Mouse (Mus musculus) CH12.LX (cell line): ENCODE measurements around the gene Dact3.
A peak's percentile ranks its signal among the peaks of the same experiment; 100 is the strongest.

Experiments
- CTCF ChIP-seq, 2 experiments: IDR thresholded peaks in 1 of 2; conservative IDR thresholded peaks in 1 of 2; 2 replicates each; pipeline ENCODE4 v1.5.1; 2011 to 2012; ENCODE audit warnings: low read depth in 2 of 2, low read length in 2 of 2, improper control_type of control experiment in 1 of 2, inconsistent platforms in 1 of 2, mild to moderate bottlenecking in 1 of 2, moderate library complexity in 1 of 2
- ELF1 ChIP-seq: IDR thresholded peaks from 2 replicates; pipeline ENCODE4 v1.6.1; 2014; ENCODE audit warnings: low read depth, mild to moderate bottlenecking, inconsistent platforms, low read length, improper control_type of control experiment
- GABPA ChIP-seq: IDR thresholded peaks from 2 replicates; pipeline ENCODE4 v1.6.1; 2012; ENCODE audit warnings: low read depth, low read length, improper control_type of control experiment, inconsistent platforms; ENCODE audit not compliant: insufficient replicate concordance
- HCFC1 ChIP-seq: IDR thresholded peaks from 2 replicates; pipeline ENCODE4 v1.6.1; 2012; ENCODE audit warnings: low read depth, mild to moderate bottlenecking, inconsistent platforms, low read length, improper control_type of control experiment
- JUND ChIP-seq: conservative IDR thresholded peaks from 2 replicates; pipeline ENCODE4 v1.6.1; 2011; ENCODE audit warnings: low read depth, low read length, improper control_type of control experiment
- MAX ChIP-seq: IDR thresholded peaks from 2 replicates; pipeline ENCODE4 v1.6.1; 2011; ENCODE audit warnings: low read length, improper control_type of control experiment
- MXI1 ChIP-seq: IDR thresholded peaks from 2 replicates; pipeline ENCODE4 v1.6.1; 2011; ENCODE audit warnings: mild to moderate bottlenecking, low read depth, low read length, improper control_type of control experiment
- NELFE ChIP-seq: IDR thresholded peaks from 2 replicates; pipeline ENCODE4 v1.6.1; 2011; ENCODE audit warnings: low read depth, low read length, improper control_type of control experiment
- NRF1 ChIP-seq: IDR thresholded peaks from 2 replicates; pipeline ENCODE4 v1.6.1; 2014; ENCODE audit warnings: low read depth, mild to moderate bottlenecking, inconsistent platforms, low read length, improper control_type of control experiment, moderate library complexity
- POLR2A ChIP-seq: IDR thresholded peaks from 2 replicates; pipeline ENCODE4 v1.6.1; 2011; ENCODE audit warnings: low read depth, mild to moderate bottlenecking, improper control_type of control experiment, low read length
- RCOR1 ChIP-seq: conservative IDR thresholded peaks from 2 replicates; pipeline ENCODE4 v1.6.1; 2012; ENCODE audit warnings: low read depth, mild to moderate bottlenecking, inconsistent platforms, low read length, improper control_type of control experiment
- SMC3 ChIP-seq: IDR thresholded peaks from 2 replicates; pipeline ENCODE4 v1.6.1; 2011; ENCODE audit warnings: low read depth, low read length, improper control_type of control experiment

DNA sequence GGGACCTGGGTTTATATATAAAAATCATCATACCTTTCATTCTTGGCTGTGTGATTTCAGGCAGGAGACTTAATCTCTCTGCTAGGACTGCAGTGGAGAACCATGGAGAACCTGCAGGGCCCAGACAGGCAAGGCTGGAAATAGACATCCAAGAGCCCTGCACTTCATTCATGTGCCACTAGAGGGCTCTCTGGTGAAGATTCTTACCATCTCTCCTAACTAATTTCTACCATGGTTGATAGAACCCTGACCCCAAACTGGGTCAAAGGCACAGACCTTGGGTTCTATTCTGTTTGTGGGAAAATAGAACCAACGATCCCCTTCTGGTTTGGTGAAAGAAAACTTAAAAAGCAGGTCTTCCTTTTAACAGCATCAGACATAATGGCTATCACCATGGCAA lies 55.7 kb downstream of the Dact3 start:
- TF ChIP-seq CTCF (conservative IDR thresholded peaks at IDR 0.05 in 1 of 2, IDR thresholded peaks at IDR 0.05 in 1 of 2; ENCODE audit: low read depth in 2 of 2, low read length in 2 of 2) (peak; percentile 76 to 97), HCFC1 (no peak), ELF1 (no peak), POLR2A (no peak), GABPA (no peak), JUND (no peak), SMC3 (peak; percentile 23; the same call in 1 of the 2 replicates), NRF1 (no peak), MAX (no peak), NELFE (no peak), RCOR1 (no peak), MXI1 (no peak)
